Mouse (Mus musculus) MEL (cell line): Measurements from ENCODE around the gene Fgfr2. TPM values are rescaled to one million over a fixed set of nuclear protein-coding genes. Genes with fewer than 3 reads are reported as not detected.

Experiments used
- DNase-seq: peaks from one replicate; pipeline ENCODE4 v3.0.0; 2011; ENCODE audit warnings: low read depth, low spot score
- H3K27ac ChIP-seq: 2 replicates; pipeline ENCODE4 v1.5.1; 2012; ENCODE audit warnings: low read depth, mild to moderate bottlenecking, control low read depth, low read length, moderate library complexity; ENCODE audit not compliant: control insufficient read depth
- H3K27me3 ChIP-seq, 2 experiments: fragments of 150-350 bp in 1 of 2; sonication (generic) in 1 of 2; 2 replicates each; pipeline ENCODE4 v1.6.1; 2012; ENCODE audit warnings: low read length in 2 of 2, mild to moderate bottlenecking in 2 of 2, improper control_type of control experiment in 1 of 2, moderate library complexity in 1 of 2; ENCODE audit not compliant: insufficient read depth in 2 of 2, control insufficient read depth in 1 of 2
- H3K36me3 ChIP-seq, 2 experiments: 2 replicates each; pipeline ENCODE4 v1.6.1; 2012 to 2014; ENCODE audit warnings: low read length in 2 of 2, improper control_type of control experiment in 1 of 2, inconsistent platforms in 1 of 2, mild to moderate bottlenecking in 1 of 2; ENCODE audit not compliant: insufficient read depth in 2 of 2, control insufficient read depth in 1 of 2
- H3K4me1 ChIP-seq, 2 experiments: fragments of 150-350 bp in 1 of 2; sonication (generic) in 1 of 2; 2 replicates each; pipeline ENCODE4 v1.6.1; 2012; ENCODE audit warnings: low read length in 2 of 2, improper control_type of control experiment in 1 of 2, mild to moderate bottlenecking in 1 of 2; ENCODE audit not compliant: insufficient read depth in 2 of 2, control insufficient read depth in 1 of 2
- H3K4me3 ChIP-seq, 2 experiments: fragments of 150-350 bp in 1 of 2; sonication (generic) in 1 of 2; 2 replicates each; pipeline ENCODE4 v1.5.1; 2012; ENCODE audit warnings: low read depth in 2 of 2, low read length in 2 of 2, mild to moderate bottlenecking in 2 of 2, moderate library complexity in 2 of 2, control low read depth in 1 of 2, improper control_type of control experiment in 1 of 2; ENCODE audit not compliant: control insufficient read depth in 1 of 2, insufficient read depth in 1 of 2
- H3K79me2 ChIP-seq: 2 replicates; pipeline ENCODE4 v1.6.1; 2012; ENCODE audit warnings: mild to moderate bottlenecking, low read length, moderate library complexity; ENCODE audit not compliant: control insufficient read depth, poor library complexity, insufficient read depth
- H3K9ac ChIP-seq: 2 replicates; pipeline ENCODE4 v1.6.1; 2012; ENCODE audit warnings: low read depth, mild to moderate bottlenecking, control low read depth, low read length, moderate library complexity; ENCODE audit not compliant: control insufficient read depth, poor library complexity, severe bottlenecking
- H3K9me3 ChIP-seq: fragments of 150-350 bp; sonication (generic); replicated peaks from 2 replicates; pipeline ENCODE4 v1.6.1; 2012; ENCODE audit warnings: mild to moderate bottlenecking, low read length, improper control_type of control experiment, moderate library complexity; ENCODE audit not compliant: insufficient read depth
- CHD1 ChIP-seq: IDR thresholded peaks from 2 replicates; pipeline ENCODE4 v1.6.1; 2012; ENCODE audit warnings: low read depth, mild to moderate bottlenecking, inconsistent platforms, low read length, improper control_type of control experiment
- CTCF ChIP-seq, 3 experiments: IDR thresholded peaks in 2 of 3; conservative IDR thresholded peaks in 1 of 3; 2 replicates each; pipeline ENCODE4 v1.5.1; 2011 to 2012; ENCODE audit warnings: low read length in 3 of 3, low read depth in 2 of 3, mild to moderate bottlenecking in 2 of 3, improper control_type of control experiment in 1 of 3, inconsistent platforms in 1 of 3, mixed read lengths in 1 of 3, moderate library complexity in 1 of 3; ENCODE audit not compliant: control insufficient read depth in 1 of 3, insufficient read depth in 1 of 3, poor library complexity in 1 of 3, severe bottlenecking in 1 of 3
- EP300 ChIP-seq, 2 experiments: IDR thresholded peaks; 2 replicates each; pipeline ENCODE4 v1.6.1; 2011; ENCODE audit warnings: improper control_type of control experiment in 2 of 2, low read length in 2 of 2, low read depth in 1 of 2, mild to moderate bottlenecking in 1 of 2
- GATA1 ChIP-seq: IDR thresholded peaks from 2 replicates; pipeline ENCODE4 v1.6.1; 2011; ENCODE audit warnings: low read depth, low read length, improper control_type of control experiment
- HCFC1 ChIP-seq: IDR thresholded peaks from 2 replicates; pipeline ENCODE4 v1.6.1; 2012; ENCODE audit warnings: low read depth, mild to moderate bottlenecking, inconsistent platforms, low read length, improper control_type of control experiment, moderate library complexity
- MAFK ChIP-seq: IDR thresholded peaks from 2 replicates; pipeline ENCODE4 v1.6.1; 2011; ENCODE audit warnings: low read depth, mild to moderate bottlenecking, low read length, improper control_type of control experiment, borderline replicate concordance
- MEF2A ChIP-seq: IDR thresholded peaks from 2 replicates; pipeline ENCODE4 v1.6.1; 2014; ENCODE audit warnings: low read depth, mild to moderate bottlenecking, inconsistent platforms, low read length, improper control_type of control experiment; ENCODE audit not compliant: poor library complexity, insufficient replicate concordance, severe bottlenecking; ENCODE audit errors: extremely low read depth
- MXI1 ChIP-seq: IDR thresholded peaks from 2 replicates; pipeline ENCODE4 v1.6.1; 2011; ENCODE audit warnings: mild to moderate bottlenecking, low read depth, low read length, improper control_type of control experiment
- MYC ChIP-seq: IDR thresholded peaks from 2 replicates; pipeline ENCODE4 v1.6.1; 2011; ENCODE audit warnings: low read depth, mild to moderate bottlenecking, low read length, improper control_type of control experiment, moderate library complexity
- POLR2A ChIP-seq, 2 experiments: IDR thresholded peaks; 2 replicates each; pipeline ENCODE4 v1.6.1; 2011 to 2012; ENCODE audit warnings: low read length in 2 of 2, mild to moderate bottlenecking in 2 of 2, control low read depth in 1 of 2, improper control_type of control experiment in 1 of 2, low read depth in 1 of 2, moderate library complexity in 1 of 2; ENCODE audit not compliant: control insufficient read depth in 1 of 2, insufficient read depth in 1 of 2, poor library complexity in 1 of 2
- RAD21 ChIP-seq: IDR thresholded peaks from 2 replicates; pipeline ENCODE4 v1.6.1; 2011; ENCODE audit warnings: mild to moderate bottlenecking, low read depth, low read length, improper control_type of control experiment
- SIN3A ChIP-seq: IDR thresholded peaks from 2 replicates; pipeline ENCODE4 v1.6.1; 2012; ENCODE audit warnings: low read length, improper control_type of control experiment, inconsistent platforms
- TAL1 ChIP-seq: IDR thresholded peaks from 2 replicates; pipeline ENCODE4 v1.6.1; 2012; ENCODE audit warnings: mild to moderate bottlenecking, inconsistent platforms, low read length, moderate library complexity, mixed read lengths
- TBP ChIP-seq: IDR thresholded peaks from 2 replicates; pipeline ENCODE4 v1.8.0; 2011; ENCODE audit warnings: low read depth, low read length, improper control_type of control experiment
- TCF12 ChIP-seq: IDR thresholded peaks from 2 replicates; pipeline ENCODE4 v1.6.1; 2014; ENCODE audit warnings: low read depth, mild to moderate bottlenecking, inconsistent platforms, low read length, improper control_type of control experiment, moderate library complexity
- USF1 ChIP-seq: IDR thresholded peaks from 2 replicates; pipeline ENCODE4 v1.6.1; 2014; ENCODE audit warnings: low read depth, mild to moderate bottlenecking, inconsistent platforms, low read length, improper control_type of control experiment, moderate library complexity
- USF2 ChIP-seq, 2 experiments: IDR thresholded peaks; 2 replicates each; pipeline ENCODE4 v1.6.1; 2011 to 2012; ENCODE audit warnings: improper control_type of control experiment in 2 of 2, low read length in 2 of 2, borderline replicate concordance in 1 of 2, inconsistent platforms in 1 of 2, low read depth in 1 of 2, mild to moderate bottlenecking in 1 of 2; ENCODE audit not compliant: insufficient read depth in 1 of 2
- ZC3H11A ChIP-seq: IDR thresholded peaks from 2 replicates; pipeline ENCODE4 v1.6.1; 2012; ENCODE audit warnings: low read depth, mild to moderate bottlenecking, inconsistent platforms, low read length, improper control_type of control experiment
- ZKSCAN1 ChIP-seq: IDR thresholded peaks from 2 replicates; pipeline ENCODE4 v1.6.1; 2012; ENCODE audit warnings: low read depth, mild to moderate bottlenecking, inconsistent platforms, low read length, improper control_type of control experiment, moderate library complexity
- ZMIZ1 ChIP-seq: IDR thresholded peaks from 2 replicates; pipeline ENCODE4 v1.6.1; 2012; ENCODE audit warnings: low read depth, mild to moderate bottlenecking, inconsistent platforms, low read length, improper control_type of control experiment, moderate library complexity
- polyA plus RNA-seq, 2 experiments: library from polyadenylated mRNA; stranded (reverse) in 1 of 2; unstranded in 1 of 2; fragments of >175 nt in 1 of 2; fragments of >200 nt in 1 of 2; gene quantifications; 2 replicates each; pipeline versions ENCODE4 v1.2.1 to v1.2.4; 2012; ENCODE audit warnings: low replicate concordance in 2 of 2, low read depth in 1 of 2; ENCODE audit not compliant: insufficient read length in 2 of 2, insufficient read depth in 1 of 2, missing spikeins in 1 of 2
- total RNA-seq: library from RNA; depleted of rRNA; stranded (reverse); fragments of 300-350 nt; gene quantifications from 2 replicates; pipeline ENCODE4 v1.2.3, GENCODE M21; 2012

Gene Fgfr2
- total and polyA plus RNA-seq, 3 experiments, result not detected

DNA sequence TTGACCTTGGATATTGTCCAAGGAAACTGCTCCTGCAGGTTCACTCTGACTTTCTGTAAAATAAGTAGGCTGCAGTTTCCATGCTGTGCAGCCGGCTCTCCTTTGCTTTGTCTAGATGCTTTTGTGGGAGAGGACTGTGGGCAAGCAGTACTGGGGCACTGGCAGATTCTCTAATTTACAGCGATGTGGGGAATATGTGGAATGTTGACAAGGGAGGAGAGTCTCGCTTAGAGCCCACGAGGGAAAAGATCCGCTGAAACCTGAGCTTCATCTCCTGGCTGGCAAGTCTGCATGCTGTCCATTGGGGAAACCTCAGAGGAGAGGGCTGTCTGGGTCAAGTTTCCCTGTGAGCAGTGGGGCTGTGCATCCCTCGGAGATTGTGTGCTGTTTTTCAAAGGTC lies 2485.3 kb downstream of the Fgfr2 start:
- no peaks in the 10 kb centered on the region for H3K9me3 ChIP-seq
- H3K27ac ChIP-seq, result no peak overlapping the region
- H3K27me3 ChIP-seq, result no peaks in the 10 kb centered on the region; a peak in 1 of 4 replicates
- H3K4me1 ChIP-seq, result no peaks in the 10 kb centered on the region
- no peaks in the 10 kb centered on the region for H3K36me3 ChIP-seq
- no peaks in the 10 kb centered on the region for H3K79me2 ChIP-seq
- no peak overlapping the region for H3K9ac ChIP-seq
- no peak for DNase-seq
- no peak overlapping the region for H3K4me3 ChIP-seq
- TF ChIP-seq HCFC1, result no peak
- TF ChIP-seq EP300 (IDR thresholded peaks at IDR 0.05; ENCODE audit: low read depth in 1 of 2, low read length in 2 of 2), result no peak
- TF ChIP-seq ZMIZ1, result no peak
- no peak for TF ChIP-seq TAL1
- TF ChIP-seq CHD1, result no peak
- no peak for TF ChIP-seq TCF12
- TF ChIP-seq USF1, result no peak
- TF ChIP-seq CTCF (IDR thresholded peaks at IDR 0.05 in 2 of 3, conservative IDR thresholded peaks at IDR 0.05 in 1 of 3; ENCODE audit: control insufficient read depth in 1 of 3, insufficient read depth in 1 of 3, low read depth in 2 of 3, low read length in 3 of 3, poor library complexity in 1 of 3, severe bottlenecking in 1 of 3), result no peak
- no peak for TF ChIP-seq RAD21
- no peak for TF ChIP-seq MAFK
- TF ChIP-seq SIN3A, result no peak
- TF ChIP-seq MXI1, result no peak
- TF ChIP-seq POLR2A (IDR thresholded peaks at IDR 0.05; ENCODE audit: control insufficient read depth in 1 of 2, insufficient read depth in 1 of 2, low read depth in 1 of 2, low read length in 2 of 2, poor library complexity in 1 of 2), result no peak
- TF ChIP-seq GATA1, result no peak
- TF ChIP-seq TBP, result no peak
- no peak for TF ChIP-seq MEF2A
- TF ChIP-seq USF2 (IDR thresholded peaks at IDR 0.05; ENCODE audit: borderline replicate concordance in 1 of 2, insufficient read depth in 1 of 2, low read depth in 1 of 2, low read length in 2 of 2), result no peak
- no peak for TF ChIP-seq ZKSCAN1
- no peak for TF ChIP-seq MYC
- no peak for TF ChIP-seq ZC3H11A

DNA sequence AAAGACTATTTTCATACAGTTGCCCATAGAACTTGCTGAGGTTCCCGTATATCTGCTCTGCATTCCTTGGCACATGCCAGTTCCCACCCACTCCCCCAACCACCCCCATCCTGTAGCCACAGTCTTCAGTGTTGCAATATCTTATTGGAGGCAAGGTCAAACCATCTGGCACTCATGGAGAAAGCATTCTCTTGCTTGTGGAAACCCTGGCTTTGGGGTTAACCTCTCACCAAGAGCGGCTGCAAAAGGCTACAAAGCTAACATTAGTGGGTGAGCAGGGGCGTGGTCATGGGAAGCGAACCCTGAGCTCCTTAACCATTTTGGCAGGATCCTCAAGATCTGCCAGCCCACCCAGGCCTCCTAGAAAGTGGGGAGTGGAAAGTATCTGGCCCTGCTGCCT lies 2486.2 kb downstream of the Fgfr2 start:
- no peaks in the 10 kb centered on the region; a peak in 1 of 4 replicates for H3K27me3 ChIP-seq
- no peak for TF ChIP-seq RAD21
- TF ChIP-seq, all 39 proteins: peak for 0
- Histone ChIP-seq H3K36me3 (peaks cover 0 to 6% of the 10 kb centered on the region in 2 experiments; a peak in 2 of 4 replicates), H3K9me3 (no peaks in the 10 kb centered on the region), H3K27ac (no peak overlapping the region), H3K79me2 (no peaks in the 10 kb centered on the region), H3K9ac (no peak overlapping the region), H3K4me1 (peaks cover 3 to 8% of the 10 kb centered on the region in 2 experiments; a peak in 3 of 4 replicates), H3K4me3 (no peak overlapping the region)
- no peak for DNase-seq
